Mouse (Mus musculus) megakaryocyte-erythroid progenitor cell, adult 5 weeks (primary cell): ENCODE measurements around the gene Sh3bgr. TPM values are rescaled to one million over a fixed set of nuclear protein-coding genes. Genes with fewer than 3 reads are reported as not detected.

Experiments used
- polyA plus RNA-seq: library from polyadenylated mRNA; stranded (reverse); fragments of >175 nt; gene quantifications from 2 replicates; pipeline ENCODE4 v1.2.3, GENCODE M21; 2012

Gene Sh3bgr
- 0.05 TPM in 1 of 2 replicates, not detected in the other for polyA plus RNA-seq

GRCm38 (mm10) chr16:96199913-96200701 lies at the start of gene Sh3bgr:
Gene Sh3bgr (plus strand): TSS chr16:96200450.

GRCm38 (mm10) chr16:96191531-96192506 lies 8.4 kb upstream of the Sh3bgr start, which contains the start of gene Lca5l:
Gene Lca5l (minus strand): TSS chr16:96192271.

GRCm38 (mm10) chr16:96235366-96235970 lies 35.2 kb downstream of the Sh3bgr start, which contains the start of gene B3galt5:
Gene B3galt5 (plus strand): TSS chr16:96235801.

Other genes with a start within 250 kb of the Sh3bgr start
- gene Psmg1, start 209.5 kb upstream of the Sh3bgr start, polyA plus RNA-seq, result 75.2 and 100 TPM in 2 replicates
- gene Brwd1, start 117.9 kb upstream of the Sh3bgr start, polyA plus RNA-seq, result 5.1 and 5.3 TPM in 2 replicates
- 59.5 and 99.0 TPM in 2 replicates for gene Hmgn1, start 72.7 kb upstream of the Sh3bgr start, polyA plus RNA-seq
- gene Wrb, start 55.0 kb upstream of the Sh3bgr start, polyA plus RNA-seq, result 2.8 and 3.0 TPM in 2 replicates
- gene Lca5l, start 8.2 kb upstream of the Sh3bgr start, polyA plus RNA-seq, result 0.04 and 0.07 TPM in 2 replicates
- gene B3galt5, start 35.4 kb downstream of the Sh3bgr start, polyA plus RNA-seq, result 0.01 and 0.02 TPM in 2 replicates
- 9.1 and 11.8 TPM in 2 replicates for gene Itgb2l, start 243.2 kb downstream of the Sh3bgr start, polyA plus RNA-seq